Mouse (Mus musculus): Measurements from ENCODE around the gene Lima1. TPM values are rescaled to one million over a fixed set of nuclear protein-coding genes. Genes with fewer than 3 reads are reported as not detected.

The Lima1 gene
- total RNA-seq, 2 experiments from 2014 or later, result 4.2 to 4.8 TPM

GRCm38 (mm10) chr15:99768761-99769160 lies 106.5 kb downstream of the Lima1 start:
- no peak for ATAC-seq (replicated peaks; ENCODE audit: poor library complexity)

- ATAC-seq (replicated peaks; ENCODE audit: poor library complexity), result no peak
These were observed 107.8 kb downstream of the Lima1 start for GRCm38 (mm10) chr15:99767467-99767866.

GRCm38 (mm10) chr15:99754204-99754603 lies 121.1 kb downstream of the Lima1 start:
- ATAC-seq (replicated peaks; ENCODE audit: poor library complexity), result no peak

- no peak for ATAC-seq (replicated peaks; ENCODE audit: poor library complexity)
These were observed 135.0 kb downstream of the Lima1 start for GRCm38 (mm10) chr15:99740229-99740628.

GRCm38 (mm10) chr15:99736675-99737074 lies 138.6 kb downstream of the Lima1 start:
- ATAC-seq (replicated peaks; ENCODE audit: poor library complexity), result no peak

GRCm38 (mm10) chr15:99735631-99736030 lies 139.6 kb downstream of the Lima1 start:
- ATAC-seq (replicated peaks; ENCODE audit: poor library complexity), result no peak

GRCm38 (mm10) chr15:99733186-99733585 lies 142.1 kb downstream of the Lima1 start:
- ATAC-seq (replicated peaks; ENCODE audit: poor library complexity), result no peak

- ATAC-seq (replicated peaks; ENCODE audit: poor library complexity), result no peak
These were observed 143.6 kb downstream of the Lima1 start for GRCm38 (mm10) chr15:99731678-99732077.

- ATAC-seq (replicated peaks; ENCODE audit: poor library complexity), result no peak
These were observed 144.1 kb downstream of the Lima1 start for GRCm38 (mm10) chr15:99731167-99731566.

- ATAC-seq (replicated peaks; ENCODE audit: poor library complexity), result no peak
These were observed 146.0 kb downstream of the Lima1 start for GRCm38 (mm10) chr15:99729056-99729783.

Other genes starting within 250 kb of the Lima1 start
- 61.7 and 69.9 TPM in 2 replicates for gene Racgap1, start 223.8 kb downstream of the Lima1 start, total RNA-seq (2015)
- gene Racgap1, start 223.8 kb downstream of the Lima1 start, total RNA-seq (2017), result 69.1 and 69.4 TPM in 2 replicates
- gene Asic1, start 205.1 kb downstream of the Lima1 start, total RNA-seq (2015), result not detected in 2 replicates
- not detected in 2 replicates for gene Asic1, start 205.1 kb downstream of the Lima1 start, total RNA-seq (2017)
- gene Smarcd1, start 173.3 kb downstream of the Lima1 start, total RNA-seq (2015), result 22.8 and 24.1 TPM in 2 replicates
- gene Smarcd1, start 173.3 kb downstream of the Lima1 start, total RNA-seq (2017), result 11.6 and 17.3 TPM in 2 replicates
- not detected in 2 replicates for gene Gm17349, start 170.0 kb downstream of the Lima1 start, total RNA-seq (2015)
- not detected in 2 replicates for gene Gm17349, start 170.0 kb downstream of the Lima1 start, total RNA-seq (2017)
- 0.15 and 0.67 TPM in 2 replicates for gene Gpd1, start 157.9 kb downstream of the Lima1 start, total RNA-seq (2015)
- gene Gpd1, start 157.9 kb downstream of the Lima1 start, total RNA-seq (2017), result 1.3 TPM in 2 replicates
- 72.7 and 83.5 TPM in 2 replicates for gene Cox14, start 149.8 kb downstream of the Lima1 start, total RNA-seq (2015)
- 28.6 and 30.8 TPM in 2 replicates for gene Cox14, start 149.8 kb downstream of the Lima1 start, total RNA-seq (2017)
- 42.9 and 49.4 TPM in 2 replicates for gene Cers5, start 102.6 kb downstream of the Lima1 start, total RNA-seq (2015)
- 20.6 and 23.0 TPM in 2 replicates for gene Cers5, start 102.6 kb downstream of the Lima1 start, total RNA-seq (2017)
- not detected in 2 replicates for gene Fam186a, start 91.6 kb upstream of the Lima1 start, total RNA-seq (2015)
- gene Fam186a, start 91.6 kb upstream of the Lima1 start, total RNA-seq (2017), result not detected in 2 replicates
- 119 and 137 TPM in 2 replicates for gene Larp4, start 94.6 kb upstream of the Lima1 start, total RNA-seq (2015)
- 76.3 and 97.8 TPM in 2 replicates for gene Larp4, start 94.6 kb upstream of the Lima1 start, total RNA-seq (2017)
- 17.5 and 17.6 TPM in 2 replicates for gene Dip2b, start 163.2 kb upstream of the Lima1 start, total RNA-seq (2015)
- 10.2 TPM in 2 replicates for gene Dip2b, start 163.2 kb upstream of the Lima1 start, total RNA-seq (2017)